Mouse (Mus musculus) ES-Bruce4 (cell line): Measurements from ENCODE around the gene Gm20532. TPM values are rescaled to one million over a fixed set of nuclear protein-coding genes. Genes with fewer than 3 reads are reported as not detected.
A peak's percentile ranks its signal among the peaks of the same experiment; 100 is the strongest.

Experiments used
- H3K27ac ChIP-seq: 2 replicates; pipeline ENCODE4 v1.5.1; 2012; ENCODE audit warnings: low read length, inconsistent platforms; ENCODE audit not compliant: insufficient read depth
- H3K27me3 ChIP-seq: 2 replicates; pipeline ENCODE4 v1.6.1; 2012; ENCODE audit warnings: mild to moderate bottlenecking, low read length, inconsistent platforms; ENCODE audit not compliant: control insufficient read depth, poor library complexity, insufficient read depth, severe bottlenecking
- H3K36me3 ChIP-seq: 2 replicates; pipeline ENCODE4 v1.6.1; 2012; ENCODE audit warnings: inconsistent platforms, mild to moderate bottlenecking, low read length, moderate library complexity; ENCODE audit not compliant: control insufficient read depth, poor library complexity, insufficient read depth, severe bottlenecking
- H3K4me1 ChIP-seq: one replicate; pipeline ENCODE4 v1.8.1; 2011; ENCODE audit warnings: low read length; ENCODE audit not compliant: control insufficient read depth, insufficient read depth
- H3K4me3 ChIP-seq: 2 replicates; pipeline ENCODE4 v1.5.1; 2011; ENCODE audit warnings: low read depth, mild to moderate bottlenecking, low read length
- H3K9ac ChIP-seq: 2 replicates; pipeline ENCODE4 v1.6.1; 2012; ENCODE audit warnings: low read depth, mild to moderate bottlenecking, inconsistent platforms; ENCODE audit not compliant: poor library complexity, severe bottlenecking
- H3K9me3 ChIP-seq: replicated peaks from 2 replicates; pipeline ENCODE4 v1.6.1; 2012; ENCODE audit warnings: mild to moderate bottlenecking, low read length, inconsistent platforms; ENCODE audit not compliant: control insufficient read depth, poor library complexity, insufficient read depth, severe bottlenecking
- CTCF ChIP-seq: IDR thresholded peaks from one replicate; pipeline ENCODE4 v1.8.1; 2011; ENCODE audit warnings: low read depth, low read length
- EP300 ChIP-seq: IDR thresholded peaks from 2 replicates; pipeline ENCODE4 v1.6.1; 2011; ENCODE audit warnings: low read depth, low read length; ENCODE audit not compliant: insufficient read depth
- POLR2A ChIP-seq: IDR thresholded peaks from one replicate; pipeline ENCODE4 v1.8.1; 2011; ENCODE audit warnings: low read length; ENCODE audit not compliant: insufficient read depth
- polyA plus RNA-seq: library from polyadenylated mRNA; stranded (reverse); fragments of >200 nt; gene quantifications from 2 replicates; pipeline ENCODE4 v1.2.4, GENCODE M21; 2011; ENCODE audit warnings: low read depth; ENCODE audit not compliant: missing spikeins, insufficient read depth, insufficient read length

Gm20532 gene
- polyA plus RNA-seq, 1 experiment, result not detected

DNA sequence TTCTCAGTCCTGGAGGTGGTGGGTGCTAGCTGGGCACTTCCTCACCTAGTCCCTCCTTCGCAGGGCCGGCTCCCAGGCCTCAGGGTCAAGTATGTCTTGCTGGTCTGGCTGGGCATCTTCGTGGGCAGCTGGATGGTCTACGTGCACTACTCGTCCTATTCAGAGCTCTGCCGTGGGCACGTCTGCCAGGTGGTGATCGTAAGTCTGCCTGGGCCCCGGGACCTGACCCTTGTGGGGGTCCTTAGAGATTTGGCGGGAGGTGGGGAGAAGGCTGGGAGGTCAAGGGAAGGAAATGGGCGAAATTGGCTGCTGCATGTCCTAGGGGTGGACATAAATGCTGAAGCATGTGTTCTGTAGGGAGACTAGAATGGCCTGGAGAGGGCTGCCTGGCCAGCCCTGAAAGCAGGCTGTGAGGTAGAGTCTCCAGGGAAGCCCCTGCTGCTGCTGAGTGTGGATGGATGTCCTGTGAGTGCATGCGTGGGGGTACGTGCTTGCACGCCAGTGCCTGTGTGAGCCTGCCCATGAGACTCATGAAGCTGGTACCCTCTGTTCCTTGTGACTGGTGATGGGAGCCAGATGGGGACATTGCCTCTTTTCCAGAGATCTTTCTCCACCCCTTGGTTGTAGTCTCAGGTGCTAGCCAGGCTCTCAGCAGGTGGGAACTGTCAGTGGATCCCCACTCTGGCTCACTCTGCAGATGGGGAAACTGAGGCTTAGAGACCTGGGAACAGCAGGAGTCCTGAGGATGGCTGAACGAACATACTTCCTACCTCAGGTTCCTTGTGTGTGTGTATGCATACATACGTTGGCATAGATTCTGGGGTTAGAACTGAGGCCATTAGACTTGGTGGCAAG lies 46.3 kb downstream of the Gm20532 start:
- Histone ChIP-seq H3K27me3 (no peaks in the 10 kb centered on the region), H3K9ac (no peak overlapping the region), H3K27ac (no peak overlapping the region), H3K4me3 (no peak overlapping the region), H3K4me1 (no peaks in the 10 kb centered on the region), H3K36me3 (peaks cover 16% of the 10 kb centered on the region), H3K9me3 (no peaks in the 10 kb centered on the region)
- TF ChIP-seq EP300, result no peak
- no peak for TF ChIP-seq POLR2A
- TF ChIP-seq CTCF, result no peak

DNA sequence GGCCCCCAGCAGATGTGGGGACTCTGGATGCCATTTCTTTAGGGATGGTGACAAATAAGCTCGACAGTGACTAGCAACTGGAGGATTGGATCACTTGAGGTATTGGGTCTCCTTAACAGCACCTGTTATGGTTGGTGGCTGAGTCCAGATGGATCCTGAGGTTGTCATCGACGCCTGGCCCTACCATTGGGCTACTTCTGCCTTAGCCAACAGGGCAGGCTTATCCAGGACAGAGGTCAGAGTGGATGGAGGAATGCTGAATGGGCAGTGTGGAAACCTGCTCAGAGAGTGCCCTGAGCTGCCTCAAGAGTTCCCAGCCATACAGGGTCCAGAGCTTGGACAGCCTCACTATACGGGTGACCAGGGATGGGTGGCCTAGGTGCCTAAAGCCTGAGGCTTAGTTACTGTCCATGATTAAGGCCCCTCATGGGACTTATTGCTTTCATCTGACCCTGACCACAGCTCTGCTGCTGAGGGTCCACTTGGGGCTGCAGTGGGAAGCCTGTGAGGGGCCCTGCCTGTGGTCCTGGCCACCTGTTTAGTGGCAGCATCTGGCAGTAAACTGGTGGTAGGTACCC lies 47.6 kb downstream of the Gm20532 start:
- Histone ChIP-seq H3K4me1 (no peaks in the 10 kb centered on the region), H3K27ac (no peak overlapping the region)

DNA sequence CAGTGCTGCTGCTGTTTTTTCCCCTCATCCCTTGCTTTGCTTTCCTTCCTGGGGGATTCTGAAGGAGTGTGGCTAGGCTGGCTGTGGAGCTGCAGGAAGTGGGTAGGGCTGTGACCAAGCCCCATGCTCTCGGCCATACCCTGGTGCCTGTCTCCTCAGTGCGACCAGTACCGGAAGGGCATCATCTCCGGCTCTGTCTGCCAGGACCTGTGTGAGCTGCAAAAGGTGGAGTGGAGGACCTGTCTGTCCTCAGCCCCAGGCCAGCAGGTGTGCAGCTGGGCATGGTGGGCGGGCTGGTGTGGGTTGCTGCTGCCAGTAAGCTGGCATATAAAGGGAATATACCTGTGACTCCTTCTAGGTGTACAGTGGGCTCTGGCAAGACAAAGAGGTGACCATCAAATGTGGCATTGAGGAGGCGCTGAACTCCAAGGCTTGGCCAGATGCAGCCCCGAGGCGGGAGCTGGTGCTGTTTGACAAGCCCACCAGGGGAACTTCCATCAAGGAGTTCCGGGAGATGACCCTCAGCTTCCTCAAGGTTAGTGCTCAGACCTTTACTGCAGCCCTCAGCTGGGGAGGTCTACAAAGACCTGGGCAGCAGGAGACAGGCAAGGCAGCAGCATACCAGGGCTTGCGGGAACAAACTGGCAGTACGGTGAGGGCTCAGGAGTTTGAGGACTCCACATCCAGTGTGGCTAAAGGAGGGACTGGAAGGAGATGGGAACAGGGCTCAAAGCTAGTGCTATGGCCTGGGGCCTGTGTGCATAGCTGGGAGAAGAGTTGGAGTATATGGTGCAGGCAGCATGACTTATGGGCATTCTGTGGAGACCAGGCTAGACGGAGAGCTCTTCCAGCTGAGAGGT lies 48.4 kb downstream of the Gm20532 start:
- no peak overlapping the region for H3K4me3 ChIP-seq
- TF ChIP-seq POLR2A (peak; percentile 5), EP300 (no peak)
- no peak overlapping the region for H3K27ac ChIP-seq
- H3K9me3 ChIP-seq, result no peaks in the 10 kb centered on the region
- H3K36me3 ChIP-seq, result peaks cover 32% of the 10 kb centered on the region
- no peak overlapping the region for H3K9ac ChIP-seq
- H3K27me3 ChIP-seq, result no peaks in the 10 kb centered on the region
- no peaks in the 10 kb centered on the region for H3K4me1 ChIP-seq

More for the DNA sequence above, 47.6 kb downstream of the Gm20532 start:
- H3K36me3 ChIP-seq, result peaks cover 28% of the 10 kb centered on the region
- no peaks in the 10 kb centered on the region for H3K27me3 ChIP-seq
- no peak overlapping the region for H3K4me3 ChIP-seq
- H3K9me3 ChIP-seq, result no peaks in the 10 kb centered on the region
- TF ChIP-seq CTCF, result no peak
- TF ChIP-seq EP300, result no peak
- TF ChIP-seq POLR2A, result no peak
- no peak overlapping the region for H3K9ac ChIP-seq

DNA sequence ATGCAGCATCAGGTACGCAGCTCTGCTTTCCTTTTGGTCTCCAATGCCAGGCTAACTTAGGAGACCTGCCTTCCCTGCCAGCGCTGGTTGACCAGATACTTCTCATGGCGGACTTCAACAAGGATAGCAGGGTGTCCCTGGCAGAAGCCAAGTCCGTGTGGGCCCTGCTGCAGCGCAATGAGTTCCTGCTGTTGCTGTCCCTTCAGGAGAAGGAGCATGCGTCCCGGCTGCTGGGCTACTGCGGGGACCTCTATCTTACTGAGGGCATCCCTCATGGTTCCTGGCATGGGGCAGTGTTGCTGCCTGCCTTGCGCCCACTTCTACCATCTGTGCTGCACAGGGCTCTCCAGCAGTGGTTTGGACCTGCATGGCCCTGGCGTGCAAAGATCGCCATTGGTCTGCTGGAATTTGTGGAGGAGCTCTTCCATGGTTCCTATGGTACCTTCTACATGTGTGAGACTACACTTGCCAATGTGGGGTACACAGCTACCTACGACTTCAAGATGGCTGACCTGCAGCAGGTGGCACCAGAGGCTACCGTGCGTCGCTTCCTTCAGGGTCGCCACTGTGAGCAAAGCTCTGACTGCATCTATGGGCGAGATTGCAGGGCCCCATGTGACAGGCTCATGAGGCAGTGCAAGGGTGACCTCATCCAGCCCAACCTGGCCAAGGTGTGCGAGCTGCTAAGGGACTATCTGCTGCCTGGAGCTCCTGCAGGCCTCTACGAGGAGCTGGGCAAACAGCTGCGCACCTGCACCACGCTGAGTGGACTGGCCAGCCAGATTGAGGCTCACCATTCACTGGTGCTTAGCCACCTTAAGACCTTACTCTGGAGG lies 49.3 kb downstream of the Gm20532 start:
- Histone ChIP-seq H3K9ac (no peak overlapping the region), H3K4me3 (no peak overlapping the region), H3K9me3 (no peaks in the 10 kb centered on the region), H3K36me3 (peaks cover 32% of the 10 kb centered on the region), H3K27ac (peak overlapping the region; percentile 10), H3K27me3 (no peaks in the 10 kb centered on the region), H3K4me1 (no peaks in the 10 kb centered on the region)
- TF ChIP-seq EP300, result 0 out of 2 replicates have a peak, but pooled peaks have one; percentile 3
- no peak for TF ChIP-seq CTCF
- peak; percentile 8 for TF ChIP-seq POLR2A

DNA sequence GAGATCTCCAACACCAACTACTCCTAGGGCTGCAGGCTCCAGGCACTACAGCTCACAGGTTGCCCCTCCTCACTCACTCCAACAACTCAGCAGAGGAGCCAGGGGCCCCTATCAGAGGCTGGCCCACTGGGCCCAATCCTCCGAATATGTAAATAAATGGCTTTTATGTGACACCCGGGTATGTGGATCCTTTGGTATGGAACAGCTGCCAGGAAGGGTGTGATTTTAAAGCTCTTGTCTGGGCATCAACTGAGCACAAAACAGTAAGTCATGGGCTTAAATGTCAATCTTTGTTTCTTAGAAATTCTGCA lies 49.8 kb downstream of the Gm20532 start:
- H3K9me3 ChIP-seq, result no peaks in the 10 kb centered on the region
- H3K27me3 ChIP-seq, result no peaks in the 10 kb centered on the region
- no peak overlapping the region for H3K4me3 ChIP-seq
- no peaks in the 10 kb centered on the region for H3K4me1 ChIP-seq
- TF ChIP-seq POLR2A (no peak), CTCF (no peak), EP300 (no peak)
- H3K36me3 ChIP-seq, result peaks cover 32% of the 10 kb centered on the region
- no peak overlapping the region for H3K9ac ChIP-seq
- peak overlapping the region; percentile 10; the same call in 1 of the 2 replicates for H3K27ac ChIP-seq
